Mouse (Mus musculus): ENCODE data around the gene Lpgat1. TPM values are rescaled to one million over a fixed set of nuclear protein-coding genes. Genes with fewer than 3 reads are reported as not detected.

Gene Lpgat1
- 10 to 100 TPM; 28.7 to 32.1 TPM for total RNA-seq (2021)
- long read RNA-seq, experiment 1, partial matches to known transcripts: 0 of 9 reads
- long read RNA-seq, experiment 1, other reads (novel, unspliced or antisense): 6 of 9 reads
- long read RNA-seq, experiment 2, transcript Lpgat1-202 (8 exons, 2,792 nt): major isoform, 5 of 11 reads
- long read RNA-seq, experiment 2, partial matches to known transcripts: 2 of 11 reads
- long read RNA-seq, experiment 2, other reads (novel, unspliced or antisense): 4 of 11 reads

DNA sequence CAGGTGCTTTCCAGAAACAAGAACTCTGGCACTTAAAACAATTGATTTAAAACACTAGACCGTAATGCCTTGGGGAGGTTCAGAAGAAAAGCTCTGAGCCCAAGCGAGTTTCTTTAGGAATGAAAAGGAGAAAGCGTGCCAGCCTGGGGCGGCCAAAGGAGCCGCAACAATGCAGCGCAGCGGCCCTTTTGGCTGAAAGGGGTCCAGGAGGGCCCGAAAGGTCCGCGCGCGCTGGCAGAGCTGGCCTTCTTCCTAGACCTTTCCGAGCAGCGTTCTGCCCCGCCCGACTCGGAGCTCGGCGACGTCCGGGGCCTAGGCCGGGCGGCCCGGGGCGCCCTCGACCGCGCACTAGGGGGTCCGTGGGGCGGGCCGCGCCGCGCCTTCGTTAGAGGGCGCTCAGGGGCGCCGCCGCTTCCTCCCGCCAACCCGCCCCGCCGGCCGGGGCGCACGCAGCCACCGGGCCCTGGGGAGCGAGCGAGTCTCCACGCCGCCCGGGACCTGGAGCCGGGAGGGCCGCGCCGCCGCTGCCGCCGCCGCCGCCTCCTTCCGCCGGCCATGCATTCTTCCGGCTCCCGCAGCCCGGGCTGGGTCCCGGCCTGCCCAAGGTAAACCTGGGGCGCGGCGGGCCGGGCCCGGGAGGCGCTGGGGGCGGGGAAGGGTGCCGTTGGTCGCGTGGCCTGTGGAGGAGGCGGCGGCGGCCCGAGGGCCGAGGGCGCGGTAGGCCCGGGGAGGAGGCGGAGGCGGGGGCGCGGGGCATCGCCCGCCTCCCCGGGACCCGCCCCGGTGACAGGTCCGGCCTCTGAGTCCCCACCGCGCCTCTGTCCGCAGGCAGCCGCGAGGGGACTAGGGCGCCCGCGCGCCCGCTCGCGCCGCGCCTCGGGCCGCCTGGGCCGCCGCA is at the start of gene Lpgat1:
Lpgat1 (plus strand) TSS at position 234 of the 898 bp plus-strand sequence.
- DNase-seq: peak; percentile 85

DNA sequence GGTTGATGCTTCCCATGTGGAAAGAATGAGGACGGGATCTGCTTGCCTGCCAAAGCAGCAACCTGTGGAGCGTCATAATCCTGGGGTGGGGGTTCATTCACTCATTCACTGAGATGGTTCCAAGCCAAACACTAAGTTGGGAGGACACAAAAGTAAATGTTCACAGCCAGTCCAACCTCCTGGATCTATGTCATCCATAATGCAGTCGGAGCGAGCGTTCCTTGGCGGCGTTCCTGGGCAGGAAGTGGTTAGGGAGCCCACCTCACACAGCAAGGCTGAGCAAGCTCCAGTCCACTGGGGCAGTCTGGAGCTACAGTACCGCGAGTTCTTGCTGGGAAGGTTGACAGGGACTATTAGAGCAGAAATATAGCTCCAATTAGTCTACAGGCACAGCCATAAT is 49.6 kb upstream of the Lpgat1 start:
- no peak for DNase-seq

DNA sequence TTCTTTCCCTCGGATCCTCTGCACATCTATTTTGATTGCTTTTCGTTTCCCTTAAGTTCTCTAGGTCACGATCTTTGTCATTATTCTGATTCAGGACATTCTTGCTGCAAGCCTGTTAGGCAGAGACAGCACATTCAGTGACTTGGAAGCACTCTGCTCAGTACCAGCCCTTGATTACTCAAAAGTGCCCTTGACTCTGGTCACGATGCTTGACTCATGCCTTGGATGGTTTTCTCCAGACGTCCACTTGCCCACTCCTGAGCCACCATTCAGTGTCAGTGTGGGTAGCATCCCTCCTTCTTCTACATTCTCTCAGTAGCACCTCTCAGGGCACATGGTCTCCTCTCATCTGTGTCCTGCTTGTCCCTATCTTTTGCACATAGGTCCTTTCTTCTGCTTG is 43.6 kb upstream of the Lpgat1 start:
- DNase-seq: no peak

DNA sequence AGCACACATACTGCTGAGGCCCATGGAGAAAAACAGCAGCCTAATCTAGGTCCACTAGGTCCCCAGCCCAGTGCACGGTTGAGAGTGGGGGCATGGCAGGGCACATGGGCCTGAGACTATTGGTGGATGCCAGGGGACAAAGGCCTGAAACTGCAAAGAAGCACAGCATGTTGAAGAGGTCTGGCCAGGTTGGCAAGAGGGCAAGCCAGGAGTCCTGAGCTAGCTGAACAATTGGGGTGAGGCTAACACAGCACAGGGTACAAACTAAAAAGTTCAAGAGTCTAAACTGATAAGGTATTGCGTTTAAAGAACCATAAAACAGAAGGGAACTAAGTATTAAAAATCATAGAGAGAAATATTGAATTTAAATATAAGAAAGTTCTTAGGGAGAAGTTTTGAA is 36.0 kb upstream of the Lpgat1 start:
- DNase-seq: no peak

DNA sequence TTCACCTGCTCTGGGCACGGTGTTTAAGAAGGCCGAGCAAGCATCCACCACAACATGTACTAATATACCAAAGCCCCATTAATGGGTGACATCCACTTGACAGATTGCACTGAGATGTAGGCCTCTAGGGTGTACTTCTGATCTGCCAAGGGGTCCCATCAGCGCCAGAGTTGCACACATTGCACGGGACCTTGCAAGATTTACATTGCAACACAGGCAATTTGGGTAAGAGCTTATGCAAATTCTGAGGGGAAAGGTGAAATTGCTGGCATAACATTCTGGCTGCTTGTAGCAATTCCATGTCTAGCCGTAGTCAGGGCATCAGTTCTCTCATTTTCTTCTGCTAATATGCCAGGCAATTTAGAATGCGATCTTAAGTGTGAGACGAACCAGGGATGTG is 30.1 kb upstream of the Lpgat1 start:
- no peak for DNase-seq

DNA sequence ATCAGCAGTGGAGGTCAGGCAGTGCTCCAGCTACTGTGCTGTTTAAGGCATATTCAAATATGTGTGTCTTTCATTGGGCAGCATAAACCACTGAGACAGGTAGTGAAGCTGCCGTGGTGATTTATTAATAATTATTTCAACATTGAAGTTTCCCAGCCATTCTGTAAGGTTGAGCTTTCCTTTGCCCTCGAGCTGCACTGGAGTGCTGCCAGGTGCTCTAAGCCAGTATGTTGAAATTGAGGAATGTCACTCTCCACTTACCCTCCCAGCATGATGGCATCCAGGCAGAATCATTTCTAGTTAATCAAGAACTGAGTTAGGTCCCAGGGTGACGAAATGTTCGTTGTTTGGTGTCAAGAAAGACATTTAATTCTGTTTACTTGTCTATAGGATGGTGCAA is 24.4 kb upstream of the Lpgat1 start:
- no peak for DNase-seq

DNA sequence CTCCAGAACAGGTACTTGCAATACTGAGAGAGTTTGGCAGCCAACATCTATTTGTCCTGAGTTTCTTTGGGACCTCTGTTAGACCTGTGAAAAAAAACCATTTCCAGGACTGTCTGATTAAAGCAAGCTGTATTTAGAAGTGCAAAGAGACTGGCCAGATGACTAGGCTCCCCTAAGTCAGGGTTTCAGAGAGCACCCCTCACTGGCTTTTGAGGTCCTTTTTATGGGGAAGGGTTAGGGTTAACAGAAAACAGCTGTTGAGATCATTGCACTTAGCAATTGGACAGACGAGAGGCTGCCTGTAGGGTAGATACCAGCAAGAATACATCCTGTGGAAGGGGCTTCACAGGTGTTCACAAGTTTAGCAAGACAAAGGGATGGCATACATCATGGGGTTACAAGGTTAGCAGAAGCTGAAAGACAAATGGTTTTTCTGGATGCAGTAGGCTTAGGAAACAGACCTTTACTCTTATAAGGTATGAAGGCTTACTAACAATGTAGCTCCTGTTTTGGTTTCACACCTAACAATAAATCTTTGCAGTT is 19.3 kb upstream of the Lpgat1 start:
- DNase-seq: no peak

DNA sequence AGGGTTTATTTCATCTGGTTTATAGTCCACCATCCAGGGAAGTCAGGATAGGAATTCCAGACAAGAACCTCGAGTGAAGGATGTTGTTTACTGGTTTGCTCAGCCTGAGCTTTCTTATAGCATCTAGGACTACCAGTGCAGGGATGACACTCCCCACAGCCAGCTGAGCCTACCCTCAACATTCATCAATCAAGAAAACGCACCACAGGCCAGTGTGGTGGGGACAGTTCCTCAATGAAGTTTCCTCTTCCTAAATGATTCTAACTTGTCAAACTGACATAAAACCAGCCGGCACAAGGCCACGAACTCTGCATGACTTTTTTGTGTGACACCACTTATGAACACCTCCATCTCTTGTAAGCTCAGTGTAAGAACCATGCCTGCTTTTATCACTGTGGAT is 13.1 kb upstream of the Lpgat1 start:
- no peak for DNase-seq

DNA sequence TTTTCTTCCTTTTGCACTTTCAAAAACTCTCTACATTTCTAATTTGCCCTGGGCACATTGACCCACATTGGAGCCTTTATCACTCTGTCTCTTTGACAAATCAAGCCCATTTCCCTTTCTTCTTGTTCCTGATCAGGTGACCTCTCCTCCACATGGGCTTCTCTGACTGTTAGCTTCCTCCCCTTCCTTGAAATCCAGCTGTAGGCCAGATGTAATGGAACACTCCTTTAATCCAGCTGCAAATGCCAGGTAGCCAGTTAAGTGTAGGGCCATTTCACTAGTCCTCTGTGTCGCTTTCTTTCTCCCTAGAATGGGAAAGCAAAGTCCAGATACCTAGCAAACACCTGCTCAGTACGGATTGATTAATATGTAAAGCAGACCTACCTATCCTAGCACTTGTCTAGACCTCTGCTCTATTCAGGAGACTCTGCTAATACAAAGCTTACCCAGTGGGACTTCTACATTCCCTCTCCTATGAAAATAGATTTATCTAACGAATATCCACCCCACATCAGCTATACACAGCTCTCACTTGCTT is 11.0 kb upstream of the Lpgat1 start:
- no peak for DNase-seq

DNA sequence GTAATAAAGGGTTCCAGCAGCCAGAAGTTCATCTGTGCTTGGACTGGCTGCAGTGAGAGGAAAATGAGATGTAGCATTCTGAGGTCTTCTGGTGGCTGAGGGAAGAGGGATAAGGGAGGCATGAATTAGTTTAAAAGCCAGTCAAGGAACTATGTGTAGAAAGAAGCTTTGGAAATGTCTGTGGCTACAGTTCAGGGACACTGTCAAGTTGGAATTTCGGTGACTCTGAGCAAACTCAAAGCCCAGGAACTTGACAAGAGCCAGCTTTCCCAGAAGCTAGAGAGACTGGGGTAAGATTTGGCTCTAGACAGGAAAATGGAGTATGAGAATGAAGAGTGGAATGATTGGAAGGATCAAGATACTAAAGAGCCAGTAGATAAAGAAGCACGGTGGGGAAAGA is 7.8 kb upstream of the Lpgat1 start:
- DNase-seq: no peak

DNA sequence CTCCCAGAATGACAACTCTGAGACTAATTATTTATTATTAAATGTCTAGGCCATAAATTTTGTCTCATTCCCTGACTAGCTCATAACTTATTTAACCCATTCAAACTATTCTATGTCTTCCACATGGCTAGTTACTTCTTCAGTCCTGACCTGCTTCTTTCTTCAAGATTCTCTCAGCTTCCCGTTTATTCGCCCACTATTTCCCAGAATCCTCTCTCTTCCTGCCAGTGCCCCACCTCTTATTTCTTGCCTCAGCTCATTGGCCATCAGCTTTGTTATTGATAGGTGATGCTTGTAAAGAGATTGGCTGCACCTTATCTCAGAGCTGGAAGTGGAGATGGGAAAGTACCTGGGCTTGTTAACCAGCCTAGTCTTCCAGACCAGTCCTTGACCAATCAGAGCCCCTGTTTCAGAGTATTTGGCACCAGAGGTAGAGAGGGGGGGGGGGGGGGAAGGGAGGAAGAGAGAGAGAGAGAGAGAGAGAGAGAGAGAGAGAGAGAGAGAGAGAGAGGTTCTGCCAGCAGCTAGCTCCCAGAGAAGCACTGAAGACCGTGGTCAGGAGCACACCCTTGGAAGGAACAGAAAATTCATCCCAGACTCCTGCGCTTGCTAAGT is 5.3 kb upstream of the Lpgat1 start:
- no peak for DNase-seq

DNA sequence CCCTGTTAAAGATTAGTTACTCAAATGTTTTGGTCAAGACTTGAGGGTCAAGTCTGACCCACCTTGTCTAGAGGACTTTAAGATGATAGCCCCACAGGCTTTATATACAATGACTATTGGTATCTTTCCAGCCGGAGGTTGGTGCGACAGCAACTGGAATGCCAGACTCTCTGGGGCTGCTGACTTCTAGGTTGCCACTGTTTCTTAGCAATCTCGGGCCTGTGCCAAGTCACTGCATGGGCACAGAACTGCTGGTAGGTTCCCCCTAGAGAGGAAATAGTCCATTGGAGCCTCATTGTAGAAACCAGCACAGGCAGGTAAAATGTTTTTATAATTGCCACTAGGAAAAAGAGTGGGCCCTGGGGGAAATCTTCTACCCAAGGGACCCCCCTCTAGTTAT is 3.8 kb upstream of the Lpgat1 start:
- no peak for DNase-seq

DNA sequence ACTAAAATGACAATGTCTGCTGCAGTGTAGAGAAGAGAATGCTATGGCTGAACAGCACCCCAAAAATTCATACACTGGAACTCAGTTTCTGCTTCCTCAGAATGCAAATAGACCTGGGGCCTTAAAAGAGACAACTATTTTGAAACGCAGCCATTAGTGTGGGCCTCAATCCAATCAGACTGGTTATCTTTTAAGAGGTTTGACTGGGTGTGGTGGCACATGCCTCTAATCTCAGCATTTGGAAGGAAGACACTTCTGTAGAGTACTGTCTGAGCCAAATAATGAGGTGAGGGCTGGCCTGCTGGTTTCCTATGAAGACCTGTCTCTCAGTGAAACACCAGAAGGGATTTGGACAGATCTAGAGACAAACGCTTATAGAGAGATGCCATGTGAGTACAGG is 2.5 kb upstream of the Lpgat1 start:
- no peak for DNase-seq

DNA sequence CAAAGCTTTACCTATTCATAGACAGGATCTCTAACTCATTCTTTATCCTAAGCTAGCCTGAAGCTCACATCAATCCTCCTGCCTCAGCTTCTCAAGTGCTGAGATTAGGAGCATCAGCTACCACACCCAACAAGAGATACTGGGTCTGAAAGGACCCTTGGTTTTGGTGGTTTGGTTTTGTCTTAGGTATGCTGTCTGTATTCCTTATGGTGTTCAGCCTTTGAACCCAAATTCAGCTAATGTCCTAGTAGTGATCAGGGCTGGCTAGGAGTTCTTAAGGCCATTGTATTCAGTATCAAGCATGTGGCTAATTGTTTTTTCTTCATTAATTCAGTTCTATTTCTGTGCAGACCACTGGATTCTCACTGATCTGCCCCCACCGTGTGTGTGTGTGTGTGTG is 493 bp upstream of the Lpgat1 start:
- no peak for DNase-seq

DNA sequence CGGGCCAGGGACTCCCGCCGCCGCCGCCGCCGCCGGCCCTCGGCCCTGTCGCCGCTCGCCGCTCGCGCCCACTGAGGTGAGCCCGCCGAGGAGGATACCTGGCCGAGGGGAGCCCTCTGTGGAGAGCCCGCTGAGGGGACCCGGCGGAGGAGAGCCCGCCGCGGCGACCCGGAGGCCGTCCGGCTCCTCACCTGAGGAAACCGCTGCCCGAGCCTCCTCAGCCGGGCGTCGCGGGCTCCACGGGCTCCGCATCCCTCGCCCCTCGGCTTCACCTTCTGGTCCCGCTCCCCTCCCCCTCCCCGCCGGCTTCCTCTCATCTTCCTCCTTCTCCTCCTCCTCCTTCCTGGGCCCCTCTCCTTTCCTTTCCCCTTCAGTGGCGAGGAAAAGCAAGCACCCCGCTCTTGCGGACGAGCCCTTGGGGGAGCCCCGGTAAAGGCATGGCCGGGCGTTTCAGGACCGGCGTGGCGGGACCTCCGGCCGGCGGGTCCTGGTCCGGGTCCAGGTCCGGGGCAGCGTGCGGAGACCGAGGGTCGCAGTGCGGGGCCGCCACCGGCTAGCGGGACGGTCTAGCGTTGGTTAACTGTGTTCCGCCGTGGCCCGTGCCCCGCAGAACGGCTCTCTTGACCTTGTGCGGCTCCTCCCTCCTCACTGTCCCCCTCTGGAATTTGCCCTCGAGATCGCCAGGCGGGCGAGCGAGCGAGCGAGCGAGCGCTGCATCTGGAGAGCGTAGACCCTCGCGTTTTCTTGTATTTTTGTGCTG is 1.1 kb downstream of the Lpgat1 start:
- DNase-seq: peak; percentile 24

DNA sequence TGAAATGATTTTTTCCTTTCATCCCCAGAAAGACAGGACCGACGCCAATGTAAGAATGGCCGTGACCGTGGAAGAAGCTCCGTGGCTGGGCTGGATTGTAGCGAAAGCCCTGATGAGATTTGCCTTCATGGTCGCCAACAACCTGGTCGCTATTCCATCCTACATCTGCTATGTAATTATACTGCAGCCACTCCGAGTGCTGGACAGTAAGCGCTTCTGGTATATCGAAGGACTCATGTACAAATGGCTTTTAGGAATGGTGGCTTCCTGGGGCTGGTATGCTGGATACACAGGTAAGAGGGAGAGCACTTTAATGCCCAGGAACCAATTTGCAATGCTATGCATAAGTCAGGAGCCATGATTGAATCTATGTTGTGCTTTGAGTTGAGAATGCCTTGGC is 1.7 kb downstream of the Lpgat1 start:
- no peak for DNase-seq

DNA sequence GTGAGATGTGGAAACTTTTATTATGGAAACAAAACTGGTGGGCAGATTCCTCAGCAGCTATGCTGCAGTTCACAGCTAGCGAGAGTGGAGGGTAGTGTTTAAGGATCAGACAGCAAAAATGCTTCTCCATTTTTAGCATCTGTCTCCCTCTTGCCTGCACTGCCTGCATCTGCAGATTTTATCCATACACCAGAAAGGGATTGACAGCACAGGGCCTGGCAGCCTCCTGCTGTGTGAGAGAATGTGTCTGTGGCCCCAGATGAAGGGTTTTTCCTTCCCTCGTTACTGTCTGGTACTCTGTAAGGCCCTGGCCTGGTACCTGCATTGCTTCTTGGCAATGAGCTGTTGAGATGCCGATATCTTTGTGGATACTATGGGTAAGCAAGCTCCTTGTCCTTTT is 2.8 kb downstream of the Lpgat1 start:
- DNase-seq: no peak

DNA sequence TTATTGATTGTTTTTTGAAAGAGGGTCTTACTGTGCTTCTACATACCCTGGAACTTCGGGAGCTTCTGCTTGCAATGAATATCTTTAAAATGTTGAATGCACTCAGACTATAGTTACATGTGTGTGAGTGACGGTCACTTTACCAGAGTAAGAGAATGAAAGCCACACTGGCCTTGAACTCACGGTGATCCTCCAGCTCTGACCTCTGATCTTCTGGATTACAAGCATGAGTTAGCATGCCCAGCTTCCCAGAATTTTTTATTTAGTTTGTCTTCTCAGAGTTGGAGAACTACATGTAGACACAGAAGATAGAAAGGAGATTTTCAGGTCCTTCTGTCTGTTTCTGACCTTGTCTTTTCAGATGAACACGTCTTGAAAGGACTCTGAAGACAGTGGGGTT is 5.1 kb downstream of the Lpgat1 start:
- no peak for DNase-seq

DNA sequence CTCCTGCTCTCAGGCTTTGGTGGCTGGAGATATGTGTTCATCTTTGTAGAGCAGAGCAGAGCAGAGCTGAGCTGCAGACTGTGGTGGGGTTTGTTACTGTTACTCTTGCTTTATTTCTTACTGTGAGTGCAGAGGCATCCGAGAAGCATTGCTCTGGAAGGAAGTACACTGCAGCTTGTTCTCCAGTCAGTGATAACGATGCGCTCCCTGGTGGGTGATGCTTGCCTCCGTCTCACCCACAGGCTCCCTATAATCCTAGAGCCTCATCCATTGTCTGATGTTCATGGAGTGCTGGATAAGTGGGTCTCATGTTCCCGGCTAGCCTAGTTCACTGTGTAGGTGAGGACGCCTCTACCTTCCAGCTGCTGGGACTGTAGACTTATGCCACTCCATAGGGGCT is 6.0 kb downstream of the Lpgat1 start:
- DNase-seq: no peak

DNA sequence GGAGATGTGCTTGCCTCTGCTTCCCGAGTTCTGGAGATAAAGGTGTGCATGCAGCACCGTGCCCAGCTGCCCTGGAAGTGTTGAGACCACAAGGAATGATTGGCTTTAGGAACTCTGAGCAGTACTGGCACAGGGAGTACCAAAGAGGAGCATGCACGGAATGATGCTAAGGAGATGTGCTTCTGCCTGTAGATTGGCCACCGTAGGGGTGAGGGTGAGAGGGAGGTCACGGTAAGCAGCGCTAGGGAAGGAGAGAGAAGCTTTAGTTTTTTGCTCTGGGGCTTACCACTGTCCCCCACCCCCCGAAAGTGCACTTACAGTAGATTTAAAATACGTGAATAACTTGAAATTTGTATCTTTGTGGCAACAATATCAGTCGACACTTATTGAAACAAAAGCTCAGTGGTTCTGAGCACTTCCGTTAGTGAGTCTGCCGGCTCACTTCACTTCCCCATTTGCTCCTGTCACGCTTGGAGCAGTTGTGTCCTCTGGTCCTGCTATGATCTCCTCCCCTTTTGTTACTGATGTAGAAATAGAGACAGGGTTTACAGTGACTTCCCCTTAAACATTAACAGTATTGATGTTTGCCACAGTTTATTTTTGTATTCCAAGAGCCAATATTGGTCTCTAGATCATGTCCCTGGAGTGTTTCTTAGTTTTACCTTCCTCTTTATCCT is 6.9 kb downstream of the Lpgat1 start:
- DNase-seq: no peak

DNA sequence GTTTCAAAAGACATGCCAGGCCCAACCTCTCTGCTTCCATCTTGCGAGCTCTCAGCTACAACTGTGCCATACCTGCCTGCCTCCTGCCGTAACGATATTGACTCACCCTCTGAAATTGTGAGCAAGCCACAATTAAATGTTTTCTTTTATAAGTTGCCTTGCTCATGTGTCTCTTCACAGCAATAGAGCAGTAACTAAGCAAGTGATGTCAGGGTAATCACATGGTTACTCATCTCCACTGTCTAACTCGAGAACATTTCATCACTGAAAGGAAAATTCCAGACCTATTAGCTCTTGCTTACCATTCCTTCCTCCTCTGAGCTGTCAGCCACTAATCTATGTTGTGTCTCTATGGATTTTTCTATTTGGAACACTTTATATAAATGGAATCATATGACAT is 15.0 kb downstream of the Lpgat1 start:
- no peak for DNase-seq

DNA sequence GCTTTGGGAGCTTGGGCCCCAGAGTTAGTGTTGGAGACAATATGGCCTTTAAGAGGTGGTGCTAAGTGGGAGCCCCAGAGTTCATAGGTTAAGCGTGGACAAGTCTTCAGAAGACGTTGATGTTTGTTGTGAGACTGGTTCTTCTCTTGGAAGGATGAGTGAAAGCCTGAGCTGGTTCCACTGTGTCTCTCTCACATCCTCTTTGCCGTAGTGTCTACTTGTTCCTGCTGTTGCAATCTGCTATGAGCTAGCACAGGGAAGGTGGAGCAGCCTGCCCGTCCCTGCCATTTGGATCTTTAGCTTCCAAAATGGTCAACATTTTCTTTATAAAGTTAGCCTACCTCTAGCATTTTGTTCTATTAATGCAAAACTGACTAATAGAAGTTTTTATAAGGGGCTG is 16.2 kb downstream of the Lpgat1 start:
- no peak for DNase-seq

All from gastrocnemius, postnatal 25 days (tissue).